Mouse (Mus musculus) embryo, embryonic 9.5 days (tissue): Measurements from ENCODE around the gene Renbp.

Experiments
- DNase-seq: peaks from one replicate; pipeline ENCODE4 v3.0.0-alpha.2; 2017; ENCODE audit errors: extremely low spot score

Renbp gene

DNA sequence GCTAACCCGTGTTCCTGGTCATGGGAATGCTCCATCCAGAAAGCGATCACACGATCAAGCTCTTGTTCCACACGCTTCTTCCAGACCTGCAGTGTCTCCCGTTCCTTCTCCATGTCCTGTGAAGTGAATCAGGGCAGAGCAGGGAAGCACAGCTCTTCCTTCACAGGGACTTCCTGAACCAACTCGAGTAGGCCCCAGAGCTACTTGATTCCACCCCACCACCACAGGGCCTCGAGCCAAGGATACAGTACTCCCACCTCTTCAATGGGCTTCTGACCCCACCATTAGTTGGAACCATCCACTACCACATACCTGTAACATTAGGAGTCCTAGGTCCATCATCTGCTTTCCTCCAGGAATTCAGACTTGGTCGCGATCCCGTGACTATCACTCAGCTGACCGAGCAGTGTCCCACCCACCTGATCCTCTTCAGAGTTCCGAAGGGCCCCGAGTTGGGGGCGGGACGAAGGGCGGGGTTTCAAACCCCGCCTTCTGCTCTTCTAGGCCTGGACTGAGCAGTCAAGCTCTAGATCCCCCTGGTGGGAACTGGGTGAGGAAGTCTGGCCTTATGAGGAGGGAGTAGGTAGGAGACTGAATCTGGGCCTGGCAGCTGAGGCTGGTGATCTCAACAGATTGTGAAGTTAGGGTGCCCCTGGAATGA lies at the start of gene Renbp:
Gene Renbp, minus strand, starts transcription at position 449 of the 661 bp plus-strand sequence.
- DNase-seq = peak; percentile 60

DNA sequence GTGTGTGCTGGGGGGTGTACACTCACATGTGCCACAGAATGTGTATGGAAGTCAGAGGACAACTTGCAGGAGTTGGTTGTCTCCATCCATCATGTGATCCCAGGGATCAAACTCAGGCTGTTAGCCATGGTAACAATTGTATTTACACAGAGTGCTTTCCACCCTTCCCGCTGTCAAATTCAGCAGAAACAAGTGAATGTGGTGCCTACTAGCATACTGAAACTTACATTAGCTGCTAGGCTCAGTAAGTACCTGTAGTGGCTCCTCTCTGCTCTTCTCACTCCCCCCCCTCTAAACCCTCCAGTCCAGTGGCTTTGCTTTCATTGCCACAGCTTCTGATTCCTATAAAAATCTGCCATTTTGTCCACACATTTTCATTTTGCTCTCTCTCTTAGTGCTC lies 47.1 kb upstream of the Renbp start:
- no peak for DNase-seq

DNA sequence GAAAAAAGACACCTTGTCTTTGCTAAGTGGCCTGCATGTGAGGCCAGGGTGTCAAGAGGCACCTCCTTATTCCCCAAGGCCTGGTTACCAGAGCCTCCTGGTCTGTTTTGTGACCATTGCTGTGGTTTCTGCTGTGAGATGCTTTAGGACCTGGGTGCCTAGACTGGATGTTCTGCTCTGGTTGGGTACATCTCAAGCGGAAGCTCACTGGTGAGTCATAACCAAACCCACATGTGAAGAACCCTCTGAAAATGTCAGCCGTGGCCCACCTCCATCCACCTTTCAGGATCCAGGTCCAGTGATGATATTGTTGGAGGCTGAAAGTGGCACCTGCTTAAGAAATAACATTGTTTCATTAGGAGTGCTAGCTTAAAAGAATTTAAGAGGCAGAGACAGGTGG lies 45.6 kb upstream of the Renbp start:
- no peak for DNase-seq

DNA sequence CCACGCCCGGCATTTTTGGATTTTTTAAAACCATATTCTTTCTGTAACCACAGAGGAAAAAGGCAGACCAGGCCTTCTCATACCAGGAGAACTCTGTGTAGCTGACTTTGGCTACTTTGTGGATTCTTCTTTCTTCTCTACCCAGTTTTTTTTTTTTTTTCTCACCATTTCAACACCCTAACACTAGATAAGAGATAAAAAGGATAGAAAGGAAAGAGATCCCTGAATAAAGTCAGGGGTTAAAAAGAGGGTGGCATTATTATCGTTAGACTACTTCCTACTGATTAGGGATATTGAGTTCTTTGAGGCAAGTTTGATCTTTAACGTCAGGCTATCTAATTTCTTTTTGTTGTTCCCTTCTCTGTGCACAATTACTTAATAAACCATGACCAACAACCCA lies 42.1 kb upstream of the Renbp start:
- DNase-seq = no peak

DNA sequence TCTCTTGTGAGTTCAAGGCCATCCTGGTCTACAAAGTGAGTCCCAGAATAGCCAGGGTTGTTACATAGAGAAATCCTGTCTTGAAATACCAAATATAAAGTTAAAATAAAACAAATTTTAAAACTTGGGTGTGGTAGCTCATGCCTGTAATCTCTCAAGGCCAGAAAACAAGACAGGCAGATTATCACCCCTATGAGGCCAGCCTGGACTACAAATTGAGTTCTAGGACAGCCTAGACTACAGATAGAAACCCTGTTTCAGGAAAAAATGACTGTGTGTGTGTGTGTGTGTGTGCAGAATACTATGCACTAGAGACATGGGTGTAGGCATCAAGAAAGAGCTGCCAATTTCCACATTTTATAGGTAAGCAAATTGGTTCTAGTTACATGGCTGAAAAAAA lies 40.1 kb upstream of the Renbp start:
- DNase-seq = no peak

DNA sequence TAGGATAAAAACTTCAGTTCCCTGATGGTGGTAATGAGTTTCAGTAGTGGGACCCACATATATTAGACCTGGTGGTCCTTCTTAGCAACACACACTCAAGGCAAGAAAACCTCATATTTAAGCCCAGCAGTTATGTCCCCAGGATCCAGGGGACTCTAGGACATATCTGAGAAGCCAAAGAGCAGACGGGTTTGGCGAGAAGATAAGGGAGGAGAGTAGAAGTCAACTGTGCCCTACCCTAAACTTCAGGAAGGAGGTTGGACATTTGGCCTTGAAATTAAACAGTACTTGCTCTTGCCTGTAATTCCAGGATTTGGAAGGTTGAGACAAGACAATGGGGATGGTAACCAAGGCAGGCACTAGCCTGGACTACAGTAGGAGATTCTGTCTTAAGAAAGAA lies 39.1 kb upstream of the Renbp start:
- no peak for DNase-seq

DNA sequence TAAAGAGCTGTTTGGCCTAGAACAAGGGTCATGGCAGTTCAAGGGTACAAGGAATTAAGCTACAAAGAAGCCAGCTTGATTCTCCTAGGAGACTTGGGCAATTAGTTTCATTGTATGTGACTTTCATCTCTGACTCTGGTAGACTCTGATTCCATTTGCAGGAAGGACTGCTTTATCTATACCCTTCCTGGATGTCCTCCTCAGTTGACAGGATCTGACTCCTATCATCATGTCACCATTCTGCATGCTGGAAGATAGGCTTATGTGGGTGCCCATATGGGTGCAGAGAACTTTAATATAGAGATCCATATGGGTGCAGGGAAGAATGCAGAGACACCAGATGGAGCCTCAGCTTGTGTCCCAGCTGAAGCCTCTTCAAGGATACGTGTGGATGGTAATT lies 38.5 kb upstream of the Renbp start:
- DNase-seq = no peak

DNA sequence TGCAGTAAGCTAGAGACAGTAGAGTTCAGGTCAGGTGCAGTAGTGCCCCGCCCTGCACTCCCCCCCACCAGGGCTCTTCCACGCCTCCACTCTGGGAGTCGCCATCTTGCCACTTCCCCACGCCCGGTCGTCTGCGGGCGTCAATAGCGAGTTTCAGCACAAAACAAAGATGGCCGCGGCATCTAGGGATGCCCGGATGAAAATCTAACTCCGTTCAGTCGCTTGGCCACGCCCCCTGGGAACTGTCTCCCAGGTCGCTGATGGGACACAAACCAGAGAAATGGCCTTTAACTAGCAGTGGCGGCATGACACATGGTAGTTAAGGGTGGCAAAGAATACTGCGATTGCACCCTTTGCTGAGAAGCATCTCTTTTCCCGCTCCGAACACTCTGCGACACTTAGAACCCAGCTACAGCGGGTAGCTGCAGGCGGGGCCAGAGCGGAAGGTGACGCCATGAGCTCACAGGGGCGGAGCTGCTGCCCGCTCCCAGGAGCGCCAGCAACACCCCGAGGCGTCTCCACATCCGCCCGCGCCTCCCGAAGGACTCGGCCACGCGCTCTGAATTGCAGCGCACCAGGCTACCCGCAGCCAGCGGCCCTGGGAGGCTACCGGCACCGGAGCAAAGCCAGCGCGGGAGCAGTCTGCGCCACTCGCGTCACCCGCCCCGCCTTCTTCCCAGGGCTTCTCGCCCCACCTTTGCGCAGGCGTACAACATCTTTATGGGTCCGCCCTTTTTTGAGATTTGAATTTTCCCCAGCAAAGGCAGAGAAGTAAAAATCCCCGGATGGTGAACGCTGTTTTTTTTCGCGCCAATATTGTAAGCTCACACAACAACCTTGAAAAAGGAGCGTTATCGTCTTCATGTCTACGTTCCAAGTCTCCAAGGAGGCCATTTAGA lies 36.8 kb upstream of the Renbp start:
- peak; percentile 87 for DNase-seq

DNA sequence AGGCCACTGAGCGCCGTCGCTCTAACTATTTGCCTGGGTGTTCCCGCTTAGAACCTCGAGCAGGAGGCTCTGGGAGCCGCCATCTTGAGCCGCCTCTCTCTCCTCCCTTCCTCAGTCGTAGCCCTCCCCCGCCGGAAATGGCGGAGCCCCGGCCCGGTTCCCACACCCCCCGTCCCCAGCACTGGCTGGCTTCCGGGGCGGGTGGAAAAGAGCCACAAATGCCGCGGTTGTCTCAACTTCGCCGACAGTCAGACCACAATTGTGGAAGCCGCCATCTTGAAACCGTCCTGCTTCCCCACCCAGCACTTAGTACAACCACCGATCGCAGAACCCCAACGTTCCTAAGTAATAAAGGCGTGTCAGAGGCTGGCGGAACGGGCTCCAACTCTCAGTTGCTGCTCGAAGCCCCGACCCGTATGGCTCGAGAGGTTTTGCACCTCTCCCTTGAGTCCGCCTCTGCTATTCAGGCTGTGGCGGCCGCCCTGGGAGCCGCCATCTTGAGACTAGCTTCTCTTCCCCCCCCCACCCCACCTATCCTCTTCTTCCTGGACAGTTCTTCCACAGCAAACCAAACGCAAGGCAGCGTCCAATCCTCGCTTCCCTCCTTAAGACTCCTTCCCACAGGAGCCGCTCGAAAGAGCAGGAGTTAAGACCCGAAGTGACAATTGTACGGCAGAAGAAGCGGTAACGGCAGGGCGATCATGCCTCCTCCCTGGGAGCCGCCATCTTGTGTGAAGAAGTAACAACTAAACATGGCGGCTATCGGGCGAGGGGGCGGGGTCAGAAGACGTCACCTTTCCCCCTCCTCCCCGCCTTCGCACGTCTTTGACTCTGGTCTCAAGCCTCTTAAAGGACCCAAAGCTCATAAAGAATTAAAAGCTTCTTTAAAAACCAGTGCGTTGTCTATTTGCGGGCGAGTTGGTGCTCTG lies 35.9 kb upstream of the Renbp start, which contains the start of gene Hcfc1:
Gene Hcfc1, minus strand, starts transcription at position 110 of the 929 bp plus-strand sequence.
- peak; percentile 87 for DNase-seq

DNA sequence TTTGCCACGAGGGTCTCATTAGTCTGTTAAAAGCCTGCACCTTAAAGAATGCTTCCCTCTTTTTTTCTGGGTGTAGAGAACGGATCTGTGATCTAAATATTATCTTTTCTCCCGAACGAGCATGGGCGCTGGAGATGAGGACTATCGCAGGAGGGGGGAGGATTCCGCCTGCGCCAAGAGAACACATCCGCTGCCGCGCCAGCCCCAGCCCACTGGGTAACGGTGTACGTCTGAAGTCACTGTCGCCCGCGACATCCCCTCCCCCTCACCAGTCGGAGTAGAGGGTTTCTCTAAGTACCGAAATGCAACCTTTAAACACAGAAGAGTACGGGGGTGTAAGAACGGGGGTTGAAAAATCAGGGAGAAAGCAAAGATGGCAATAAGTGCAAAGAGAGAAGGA lies 34.7 kb upstream of the Renbp start:
- peak; percentile 19 for DNase-seq

DNA sequence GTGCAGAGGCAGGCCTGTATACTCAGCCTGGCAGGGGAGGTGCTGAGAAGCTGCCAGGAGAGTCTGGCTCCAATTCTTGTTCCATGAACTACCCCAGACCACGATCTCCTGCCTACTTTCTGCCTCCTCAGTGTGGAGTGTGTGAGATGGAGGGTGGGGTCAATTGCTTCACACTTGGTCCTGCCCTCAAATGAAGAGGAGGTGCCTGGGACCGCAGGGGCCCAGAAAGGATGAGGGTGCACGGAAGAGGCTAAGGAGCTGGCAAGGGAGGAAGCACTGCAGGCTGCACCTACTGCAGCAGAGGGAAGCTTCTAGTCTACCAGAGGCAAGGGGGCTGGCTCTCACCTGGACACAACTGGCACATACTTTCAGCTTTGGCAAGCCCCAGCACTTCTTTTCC lies 33.7 kb upstream of the Renbp start:
- no peak for DNase-seq

DNA sequence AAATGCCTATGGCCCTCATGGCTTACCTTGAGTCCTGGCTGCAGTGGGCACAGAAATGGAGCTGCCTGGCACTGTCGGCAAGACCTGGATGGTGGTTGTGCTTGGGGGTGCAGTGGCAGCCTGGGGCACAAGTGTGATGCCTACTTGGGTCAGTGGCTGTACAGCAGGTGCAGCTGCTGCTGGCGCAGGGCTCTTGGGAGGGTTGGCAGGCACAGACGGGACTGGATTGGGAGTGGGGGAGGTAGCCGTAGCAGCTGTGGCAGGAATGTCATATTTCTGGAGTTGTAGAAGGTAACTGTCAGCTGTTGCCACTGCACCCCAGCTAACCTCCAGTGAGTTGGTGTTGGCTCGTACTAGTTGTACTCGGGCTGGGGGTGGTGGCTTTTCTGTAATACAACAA lies 24.3 kb upstream of the Renbp start:
- no peak for DNase-seq

DNA sequence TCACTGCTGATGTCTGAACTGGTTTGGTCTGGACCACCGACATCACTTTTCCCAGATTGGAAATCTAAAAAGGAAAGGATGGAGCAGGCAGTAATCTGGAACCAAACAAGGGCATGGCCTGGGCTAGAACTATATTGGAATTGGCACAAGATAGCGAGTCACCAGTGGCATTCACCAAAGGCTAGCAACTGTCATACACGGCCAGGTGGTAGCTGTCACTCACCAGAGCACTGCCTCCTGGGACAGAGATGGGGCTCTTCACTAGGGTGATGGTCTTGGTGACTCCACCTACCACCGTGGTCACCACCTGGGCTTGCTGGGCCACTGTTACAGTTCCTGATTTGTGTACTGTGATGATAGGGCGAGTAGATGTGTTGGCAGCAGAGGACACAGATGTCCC lies 22.0 kb upstream of the Renbp start:
- DNase-seq = no peak

DNA sequence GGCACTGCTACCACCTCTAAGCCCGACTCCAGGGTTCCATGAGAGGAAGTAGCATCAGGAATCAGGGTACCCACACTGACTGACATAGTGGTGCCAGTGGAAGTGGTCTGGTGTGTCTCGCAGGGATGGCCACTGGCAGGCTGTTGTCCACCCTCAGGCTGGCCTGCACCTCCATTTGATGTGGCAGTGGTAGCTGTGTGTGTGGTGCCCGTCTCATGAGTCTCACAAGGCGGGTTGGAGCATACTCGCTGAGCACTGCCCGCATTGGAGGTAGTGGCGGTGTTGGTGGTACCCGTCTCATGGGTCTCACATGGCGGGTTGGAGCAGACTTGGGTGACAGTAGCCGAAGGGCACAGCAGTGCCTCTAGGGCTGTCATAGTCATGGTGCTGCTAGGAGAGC lies 18.7 kb upstream of the Renbp start:
- no peak for DNase-seq

DNA sequence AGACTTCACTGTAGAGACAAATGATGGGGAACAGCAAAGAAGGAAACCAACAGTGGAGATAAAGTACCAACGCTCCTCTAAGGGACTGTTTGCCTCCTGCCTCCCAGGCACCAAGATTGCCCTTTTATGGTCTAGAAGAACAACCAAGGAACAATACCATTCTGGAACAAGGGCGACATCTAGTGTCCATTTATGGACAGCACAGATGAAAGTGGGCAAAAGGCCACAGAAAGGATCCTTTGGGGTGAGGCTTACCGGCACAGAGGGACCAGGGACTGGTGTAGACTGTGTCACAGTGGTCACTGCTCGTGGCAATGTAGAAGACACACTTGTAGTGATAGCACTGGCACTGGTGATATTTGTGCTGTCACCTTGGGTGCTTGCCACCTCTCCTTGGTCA lies 18.0 kb upstream of the Renbp start:
- DNase-seq = peak; percentile 53

DNA sequence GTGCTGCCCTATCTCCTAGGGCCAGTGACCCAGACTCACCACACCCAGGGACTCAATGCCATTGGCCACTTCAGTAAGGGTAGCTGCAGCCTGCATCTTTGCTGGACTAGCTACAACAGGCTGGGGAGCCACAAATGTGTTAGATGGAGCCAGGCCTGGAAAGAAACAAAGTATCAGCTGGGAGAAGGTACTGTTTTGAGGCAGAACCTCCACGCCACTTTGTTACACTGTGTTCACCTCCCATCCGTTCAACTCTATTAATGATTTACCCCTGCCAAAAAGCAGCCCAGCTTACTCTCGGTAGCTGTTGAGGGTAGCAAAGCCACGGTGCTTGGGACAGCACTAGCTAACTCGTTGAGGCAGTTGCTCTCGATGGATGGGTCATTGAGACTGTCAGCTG lies 16.2 kb upstream of the Renbp start:
- no peak for DNase-seq

DNA sequence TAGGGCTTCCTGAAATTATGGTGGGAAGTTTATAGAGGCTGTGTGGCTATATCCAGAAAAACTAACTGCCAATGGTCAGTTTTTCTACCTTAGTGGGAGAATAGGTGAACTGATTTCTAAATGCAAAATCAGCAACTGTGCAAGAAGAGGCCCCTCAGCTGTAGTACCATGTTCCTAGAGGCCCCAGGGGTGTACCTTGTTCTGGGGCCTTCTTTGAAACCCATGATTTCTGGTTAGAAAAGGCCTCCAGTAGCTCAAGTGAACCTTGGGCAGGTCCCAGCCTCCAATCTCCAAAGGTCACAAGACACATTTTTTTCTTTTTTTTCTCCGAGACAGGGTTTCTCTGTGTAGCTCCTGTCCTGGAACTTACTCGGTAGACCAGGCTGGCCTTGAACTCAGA lies 11.6 kb upstream of the Renbp start:
- DNase-seq = no peak

DNA sequence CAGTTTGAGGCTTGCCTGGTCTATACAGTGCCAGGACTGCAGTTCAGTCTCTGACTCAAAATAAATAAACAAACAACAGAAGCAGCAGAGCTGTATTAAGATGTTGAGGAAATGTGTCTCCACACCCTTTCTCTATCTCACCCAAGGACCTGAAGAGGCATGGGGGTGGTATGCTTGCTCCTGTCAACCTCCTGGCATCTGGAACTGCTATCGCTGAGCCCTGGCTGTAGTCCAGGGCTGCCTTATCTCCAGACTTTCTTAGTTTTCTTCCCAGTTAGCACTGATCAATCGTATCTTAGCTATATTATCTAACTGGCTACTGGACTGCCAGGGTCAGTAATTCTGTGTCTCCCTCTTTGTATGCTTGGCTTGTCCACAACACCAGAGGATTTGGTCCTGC lies 11.2 kb upstream of the Renbp start:
- DNase-seq = no peak

DNA sequence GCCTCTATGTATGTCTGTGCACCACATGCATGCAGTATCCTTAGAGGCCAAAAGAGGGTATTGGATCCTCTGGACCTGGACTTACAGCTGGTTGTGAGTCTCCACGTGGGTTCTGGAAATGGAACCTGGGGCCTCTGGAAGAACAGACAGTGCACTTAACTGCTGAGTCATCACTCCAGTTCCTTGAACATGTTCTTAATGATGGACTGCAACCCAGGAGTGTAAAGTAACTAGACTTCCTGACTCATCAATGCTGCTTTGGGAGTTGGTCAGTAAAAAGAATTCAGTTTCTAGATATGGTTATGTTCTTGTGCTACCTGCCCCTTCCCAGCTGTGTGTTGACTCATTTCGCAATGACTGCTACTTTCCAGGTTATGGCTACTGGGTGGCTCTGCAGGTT lies 1.2 kb upstream of the Renbp start:
- DNase-seq = no peak

DNA sequence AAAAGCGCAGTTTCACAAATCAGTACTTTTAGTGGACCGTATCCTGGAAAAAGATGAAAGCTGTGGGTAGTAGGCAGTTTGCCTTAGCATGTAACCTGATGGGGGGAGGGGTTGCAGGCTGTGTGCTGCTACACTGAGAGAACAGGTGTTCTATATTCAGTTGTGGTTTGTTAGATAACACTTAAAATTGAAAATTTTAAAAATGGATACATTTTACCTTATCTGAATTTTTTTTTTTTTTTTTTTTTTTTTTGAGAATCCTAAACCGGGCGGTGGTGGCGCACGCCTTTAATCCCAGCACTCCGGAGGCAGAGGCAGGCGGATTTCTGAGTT lies 8.1 kb downstream of the Renbp start:
- no peak for DNase-seq

DNA sequence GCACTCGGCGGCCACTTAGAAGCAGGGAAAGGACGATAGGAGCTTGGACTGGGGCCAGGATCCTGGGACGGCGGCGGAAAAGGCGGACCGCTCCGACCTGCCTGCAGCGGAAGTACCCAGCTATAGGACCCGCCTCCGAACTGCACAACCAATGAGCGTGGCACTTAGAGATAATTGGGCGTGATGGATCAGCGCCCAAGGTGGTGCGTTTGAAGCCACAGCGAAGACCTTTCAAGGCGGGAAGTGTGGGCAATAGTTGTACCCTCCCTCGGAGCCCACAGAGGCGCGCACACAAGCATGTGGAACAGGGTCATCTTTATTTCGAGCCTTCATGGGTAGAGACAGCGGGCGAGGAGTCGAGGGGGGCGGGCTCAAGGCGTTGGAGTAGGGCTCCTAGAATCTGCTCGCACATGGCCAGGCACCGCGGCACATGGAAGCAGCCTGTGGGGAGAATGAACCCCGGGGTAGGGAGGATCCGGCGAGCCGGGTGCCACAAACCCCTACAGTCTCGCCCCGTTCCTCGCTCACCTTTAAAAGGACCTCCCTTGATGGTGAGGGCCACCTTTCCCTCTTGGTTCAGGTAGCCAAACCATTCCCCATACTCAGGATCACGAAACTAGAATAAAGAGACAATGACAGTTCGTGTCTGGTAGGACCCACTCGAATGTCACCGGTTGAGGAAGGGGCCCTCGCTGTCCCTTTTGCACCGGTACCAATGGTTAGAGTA lies 8.7 kb downstream of the Renbp start, which contains the start of the genes Arhgap4 and Naa10:
Gene Arhgap4, minus strand, starts transcription at position 48 of the 727 bp plus-strand sequence.
Gene Naa10, minus strand, starts transcription at position 122 of the 727 bp plus-strand sequence.
- DNase-seq = peak; percentile 82
